Mouse (Mus musculus): ENCODE data around the gene Prkd3.
A peak's percentile ranks its signal among the peaks of the same experiment; 100 is the strongest.

The Prkd3 gene

DNA sequence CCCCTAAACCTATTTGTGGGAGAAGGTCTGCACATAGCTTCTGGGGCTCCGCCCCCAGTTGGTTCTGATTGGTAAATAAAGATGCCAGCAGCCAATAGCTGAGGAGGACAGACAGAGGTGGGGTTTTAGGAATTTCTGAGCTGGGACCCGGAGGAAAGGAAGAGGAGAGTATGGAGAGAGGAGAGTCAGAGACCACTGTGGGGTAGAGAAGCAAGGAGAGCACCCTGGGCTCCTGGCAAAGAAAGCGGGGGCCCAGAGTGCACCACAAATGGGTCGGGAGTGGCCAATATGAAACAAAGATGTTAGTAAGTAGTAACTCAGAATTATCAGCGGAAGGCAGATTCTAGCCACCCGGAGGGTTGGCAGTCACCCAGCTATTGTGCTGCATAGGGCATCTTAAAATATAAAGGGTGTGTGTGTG is 107.7 kb downstream of the Prkd3 start:
- Histone ChIP-seq H3K27me3 (ENCODE audit: insufficient read depth, low read length) (no peaks in the 10 kb centered on the region), H3K4me3 (replicated peaks; ENCODE audit: low read length) (peak overlapping the region; percentile 77), H3K4me1 (replicated peaks; ENCODE audit: low read depth, low read length) (peaks cover 40% of the 10 kb centered on the region), H3K36me3 (ENCODE audit: insufficient read depth, low read length) (peaks cover 4% of the 10 kb centered on the region), H3K9me3 (ENCODE audit: low read length) (no peaks in the 10 kb centered on the region)
- TF ChIP-seq NANOG (IDR thresholded peaks at IDR 0.05; ENCODE audit: borderline replicate concordance, low read length): no peak
- TF ChIP-seq POU5F1 (IDR thresholded peaks at IDR 0.05; ENCODE audit: borderline replicate concordance, low read length): no peak
- no peak for TF ChIP-seq CTCF (conservative IDR thresholded peaks at IDR 0.05; ENCODE audit: low read length)

DNA sequence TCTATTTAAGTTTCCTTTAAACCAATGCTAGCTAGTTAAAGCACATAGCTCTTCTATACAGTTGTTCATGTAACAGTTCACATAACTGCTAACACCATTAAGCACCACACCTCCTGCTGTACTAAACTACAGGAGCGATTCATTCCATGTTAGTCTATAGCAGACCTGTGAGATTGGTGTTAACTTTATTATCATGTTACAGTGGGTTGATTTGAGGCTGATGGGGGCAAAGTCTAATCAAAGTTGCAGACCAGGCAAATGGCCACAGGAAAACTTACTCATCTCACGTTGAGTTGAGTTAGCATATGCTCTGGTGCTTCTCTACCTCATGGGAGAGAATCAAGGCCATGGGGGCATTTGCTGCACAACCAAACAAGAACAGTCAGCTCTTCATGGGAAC is 111.2 kb downstream of the Prkd3 start:
- no peaks in the 10 kb centered on the region for H3K36me3 ChIP-seq (ENCODE audit: insufficient read depth, low read length)
- H3K27me3 ChIP-seq (ENCODE audit: insufficient read depth, low read length): no peaks in the 10 kb centered on the region
- TF ChIP-seq POU5F1 (IDR thresholded peaks at IDR 0.05; ENCODE audit: borderline replicate concordance, low read length) (no peak), NANOG (IDR thresholded peaks at IDR 0.05; ENCODE audit: borderline replicate concordance, low read length) (no peak), CTCF (conservative IDR thresholded peaks at IDR 0.05; ENCODE audit: low read length) (no peak)
- H3K9me3 ChIP-seq (ENCODE audit: low read length): no peaks in the 10 kb centered on the region
- no peak overlapping the region for H3K4me3 ChIP-seq (replicated peaks; ENCODE audit: low read length)
- peaks cover 16% of the 10 kb centered on the region for H3K4me1 ChIP-seq (replicated peaks; ENCODE audit: low read depth, low read length)

DNA sequence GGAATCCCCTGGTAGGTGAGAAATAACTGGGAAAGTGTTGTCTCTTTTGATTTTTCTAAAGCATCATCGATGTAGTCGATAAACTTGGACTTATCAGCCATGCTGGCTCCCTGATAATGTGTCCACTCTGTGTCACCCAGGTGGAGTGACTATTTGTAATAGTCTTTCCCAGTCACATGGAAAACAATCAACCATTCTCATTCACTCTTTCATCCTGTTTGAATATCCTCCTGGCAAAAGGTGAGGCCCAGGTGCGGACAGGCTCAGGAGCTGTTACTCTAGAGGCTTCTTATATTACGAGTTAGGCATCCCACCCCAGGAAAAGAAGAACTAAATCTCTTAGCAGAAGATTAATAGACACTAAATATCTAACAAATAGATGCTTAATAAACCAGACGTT is 113.7 kb downstream of the Prkd3 start, which contains the start of gene Sult6b1:
Gene Sult6b1, minus strand, starts transcription at position 101 of the 400 bp plus-strand sequence.
- no peaks in the 10 kb centered on the region for H3K9me3 ChIP-seq (ENCODE audit: low read length)
- H3K36me3 ChIP-seq (ENCODE audit: insufficient read depth, low read length): no peaks in the 10 kb centered on the region
- H3K4me3 ChIP-seq (replicated peaks; ENCODE audit: low read length): no peak within 1 kb of the TSS
- H3K4me1 ChIP-seq (replicated peaks; ENCODE audit: low read depth, low read length): peaks cover 4% of the 10 kb centered on the region
- no peaks in the 10 kb centered on the region for H3K27me3 ChIP-seq (ENCODE audit: insufficient read depth, low read length)
- TF ChIP-seq POU5F1 (IDR thresholded peaks at IDR 0.05; ENCODE audit: borderline replicate concordance, low read length) (no peak), CTCF (conservative IDR thresholded peaks at IDR 0.05; ENCODE audit: low read length) (no peak), NANOG (IDR thresholded peaks at IDR 0.05; ENCODE audit: borderline replicate concordance, low read length) (no peak)

DNA sequence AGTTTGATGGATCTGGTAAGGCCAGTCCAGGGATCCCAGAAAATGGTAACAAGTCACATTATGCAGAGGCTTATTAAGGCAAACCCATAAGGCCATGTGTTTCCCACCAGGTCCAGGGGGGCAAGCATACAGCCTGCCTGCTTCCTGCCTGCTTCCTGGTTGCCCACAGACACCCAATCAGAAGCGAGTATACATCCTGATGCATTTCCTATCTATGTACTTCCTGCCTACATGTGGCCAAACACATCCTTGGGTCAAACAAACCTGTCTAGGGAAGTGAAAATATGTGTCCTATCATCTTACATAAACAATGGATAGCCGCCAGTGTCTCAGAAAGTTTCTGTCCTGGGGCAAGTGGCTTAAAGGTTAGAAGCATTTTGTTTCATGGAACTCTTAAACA is 117.5 kb downstream of the Prkd3 start:
- H3K27me3 ChIP-seq (ENCODE audit: insufficient read depth, low read length): no peaks in the 10 kb centered on the region
- H3K36me3 ChIP-seq (ENCODE audit: insufficient read depth, low read length): no peaks in the 10 kb centered on the region
- H3K4me1 ChIP-seq (replicated peaks; ENCODE audit: low read depth, low read length): peaks cover 4% of the 10 kb centered on the region
- H3K4me3 ChIP-seq (replicated peaks; ENCODE audit: low read length): no peak overlapping the region
- no peaks in the 10 kb centered on the region for H3K9me3 ChIP-seq (ENCODE audit: low read length)
- TF ChIP-seq POU5F1 (IDR thresholded peaks at IDR 0.05; ENCODE audit: borderline replicate concordance, low read length): no peak
- no peak for TF ChIP-seq CTCF (conservative IDR thresholded peaks at IDR 0.05; ENCODE audit: low read length)
- no peak for TF ChIP-seq NANOG (IDR thresholded peaks at IDR 0.05; ENCODE audit: borderline replicate concordance, low read length)

All from E14TG2a.4 (cell line).